Mouse (Mus musculus) ES-E14 (cell line): Measurements from ENCODE around the gene Baz1a.

Experiments used
- CHD2 ChIP-seq: IDR thresholded peaks from 2 replicates; pipeline ENCODE4 v1.6.1; 2014; ENCODE audit warnings: mild to moderate bottlenecking, low read depth, low read length, inconsistent platforms
- HCFC1 ChIP-seq: IDR thresholded peaks from 2 replicates; pipeline ENCODE4 v1.6.1; 2012; ENCODE audit warnings: low read length, inconsistent platforms, borderline replicate concordance; ENCODE audit not compliant: insufficient read depth
- MAFK ChIP-seq: IDR thresholded peaks from 2 replicates; pipeline ENCODE4 v1.6.1; 2014; ENCODE audit warnings: mild to moderate bottlenecking, low read depth, low read length, inconsistent platforms; ENCODE audit not compliant: insufficient read depth
- ZC3H11A ChIP-seq: IDR thresholded peaks from 2 replicates; pipeline ENCODE4 v1.6.1; 2012; ENCODE audit warnings: low read depth, mild to moderate bottlenecking, inconsistent platforms, low read length, borderline replicate concordance
- ZNF384 ChIP-seq: IDR thresholded peaks from 2 replicates; pipeline ENCODE4 v1.6.1; 2012; ENCODE audit warnings: low read depth, low read length, inconsistent platforms

- TF ChIP-seq ZNF384 = no peak
- no peak for TF ChIP-seq MAFK
- no peak for TF ChIP-seq CHD2
- no peak for TF ChIP-seq ZC3H11A
- no peak for TF ChIP-seq HCFC1
Measured at GRCm38 (mm10) chr12:55061006-55061405, 46.9 kb upstream of the Baz1a start.
